Comparison of ENCODE assay signal across 7 mouse cellular contexts in genomic region chr3:129213633-129214145, GRCm38 (mm10). TPM values are rescaled to one million over a fixed set of nuclear protein-coding genes. Genes with fewer than 3 reads are reported as not detected.
DNase-seq lines count a peak whose midpoint lies in the region; ATAC-seq and TF ChIP-seq lines count a peak whose summit lies in the region.

No protein-coding gene starts in this region.

- POLR2A ChIA-PET in Patski (lab: Charles Lee): interaction anchor here (1.5 to 23.8 kb wide), 5 partner anchors 6 to 869 kb away, joined by 5 to 623 read pairs (median 6); partner anchors contain the start of gene Pitx2

- in situ Hi-C loops in Patski (cut with MboI; ENCODE audit: low pct_unique_long_range_greater_than_20kb): loop anchor here (25.0 kb wide), 1 partner anchor 1376 kb away; the partner anchor contains the start of gene Ap1ar

- H3K9ac ChIP-seq in hindbrain, embryonic 13.5 days: peak overlapping the region; percentile 35; the same call in 1 of the 2 replicates
- H3K9ac ChIP-seq in liver, adult 2 months (ENCODE audit: low read depth, low read length): peak overlapping the region; percentile 31
- H3K9ac ChIP-seq in midbrain, postnatal 0 days (replicated peaks; ENCODE audit: low read length, poor library complexity, severe bottlenecking): no peak overlapping the region

- H3K9me3 ChIP-seq in hindbrain, embryonic 13.5 days: no peaks in the 10 kb centered on the region
- H3K9me3 ChIP-seq in midbrain, postnatal 0 days (ENCODE audit: low read length): no peaks in the 10 kb centered on the region

- no peaks in the 10 kb centered on the region for H3K27me3 ChIP-seq in Patski
- H3K27me3 ChIP-seq in hindbrain, embryonic 13.5 days: peaks cover 96% of the 10 kb centered on the region
- peaks cover 45% of the 10 kb centered on the region for H3K27me3 ChIP-seq in liver, adult 2 months (ENCODE audit: control insufficient read depth, insufficient read depth, low read length)
- H3K27me3 ChIP-seq in midbrain, postnatal 0 days (ENCODE audit: insufficient read depth, low read length): peaks cover 79% of the 10 kb centered on the region

- no peak for TF ChIP-seq POLR2A in liver, adult 2 months (IDR thresholded peaks at IDR 0.05; ENCODE audit: extremely low read depth, insufficient read depth, low read length)

- peaks cover 16% of the 10 kb centered on the region for H3K4me1 ChIP-seq in hindbrain, embryonic 13.5 days (replicated peaks)
- peaks cover 7% of the 10 kb centered on the region; the same call in 1 of the 2 replicates for H3K4me1 ChIP-seq in liver, adult 2 months (ENCODE audit: control insufficient read depth, insufficient read depth, low read length)
- no peaks in the 10 kb centered on the region for H3K4me1 ChIP-seq in midbrain, postnatal 0 days (ENCODE audit: insufficient read depth, low read length)

- H3K4me2 ChIP-seq in hindbrain, embryonic 13.5 days: peak overlapping the region; percentile 62
- H3K4me2 ChIP-seq in midbrain, postnatal 0 days (ENCODE audit: low read depth, low read length, poor library complexity, severe bottlenecking): peak overlapping the region; percentile 40

- under 1% methylated on average over 39 of the region's 39 CpGs for WGBS in hindbrain, embryonic 13.5 days
- 2% methylated on average over 39 of the region's 39 CpGs for WGBS in liver, adult 2 months
- under 1% methylated on average over 39 of the region's 39 CpGs for WGBS in midbrain, postnatal 0 days

- peak overlapping the region; percentile 43 for H3K4me3 ChIP-seq in hindbrain, embryonic 13.5 days
- H3K4me3 ChIP-seq in liver, adult 2 months (ENCODE audit: insufficient read depth, low read depth, low read length): peak overlapping the region; percentile 52
- peak overlapping the region; percentile 22 for H3K4me3 ChIP-seq in midbrain, postnatal 0 days (ENCODE audit: low read depth, low read length)

- H3K79me2 ChIP-seq in liver, adult 2 months (ENCODE audit: control insufficient read depth, insufficient read depth, low read length): no peaks in the 10 kb centered on the region

- H3K27ac ChIP-seq in hindbrain, embryonic 13.5 days: no peak overlapping the region
- no peak overlapping the region for H3K27ac ChIP-seq in liver, adult 2 months (replicated peaks; ENCODE audit: insufficient read depth, low read depth, low read length)
- no peak overlapping the region for H3K27ac ChIP-seq in midbrain, postnatal 0 days (ENCODE audit: low read depth, low read length)

- CTCF ChIA-PET in Patski (lab: Charles Lee): interaction anchor here (0.9 to 17.4 kb wide), 4 partner anchors 6 to 876 kb away, joined by 3 to 345 read pairs (median 174); partner anchors contain the start of gene Pitx2

- no peaks in the 10 kb centered on the region for H3K36me3 ChIP-seq in hindbrain, embryonic 13.5 days
- no peaks in the 10 kb centered on the region for H3K36me3 ChIP-seq in liver, adult 2 months (ENCODE audit: control insufficient read depth, insufficient read depth, low read length)
- H3K36me3 ChIP-seq in midbrain, postnatal 0 days (ENCODE audit: insufficient read depth, low read length): no peaks in the 10 kb centered on the region

- DNase-seq in Patski (ENCODE audit: low read depth, low spot score): peak; percentile 99
- peak; percentile 31 for DNase-seq in brain, adult 2 months (ENCODE audit: low read depth, low spot score)
- DNase-seq in gastrocnemius, adult 18-20 months (ENCODE audit: low spot score): peak; percentile 93
- DNase-seq in liver, adult 2 months (ENCODE audit: extremely low read depth, low read depth, low spot score): no peak
- peak; percentile 62 for DNase-seq in midbrain, postnatal 0 days (ENCODE audit: low spot score)
- peak; percentile 81 for DNase-seq in thymus, postnatal 14 days

- ATAC-seq in Patski: peak; percentile 94
- ATAC-seq in hindbrain, embryonic 13.5 days (ENCODE audit: low FRiP score): peak; percentile 91
- ATAC-seq in midbrain, postnatal 0 days (ENCODE audit: low FRiP score): peak; percentile 81

- TF ChIP-seq CTCF in Patski (IDR thresholded peaks at IDR 0.05): no peak
- TF ChIP-seq CTCF in liver, adult 2 months (IDR thresholded peaks at IDR 0.05; ENCODE audit: low read depth, low read length): no peak
- TF ChIP-seq CTCF in midbrain, postnatal 0 days (IDR thresholded peaks at IDR 0.05): no peak

RNA-seq across cellular contexts. Expression of gene Pitx2, which starts 14.0 kb away (rescaled TPM):
- polyA plus RNA-seq in Patski (2021): 199 TPM
- 10 to 100 TPM in 1 of 2 experiments, 1 to 10 TPM in 1; 5.4 to 13.3 TPM for total RNA-seq in gastrocnemius, adult 18-20 months (2021)
- 2.1 and 2.6 TPM in 2 replicates for polyA plus RNA-seq in hindbrain, embryonic 13.5 days (2015; fragmentation: Nextera tagmentation; extraction: Ambion mirVana)
- 0.18 TPM in 1 of 2 replicates, not detected in the other for total RNA-seq in liver, adult 2 months (2014; rRNA removed)
- polyA plus RNA-seq in liver, adult 2 months (2012; rRNA removed): not detected in 2 replicates
- 10.4 and 13.5 TPM in 2 replicates for total RNA-seq in midbrain, postnatal 0 days (2014; rRNA removed)
- polyA plus RNA-seq in midbrain, postnatal 0 days (2015; fragmentation: Nextera tagmentation; extraction: Ambion mirVana): 28.7 and 29.9 TPM in 2 replicates
